Mouse (Mus musculus): ENCODE results near the gene Wdr89. TPM values are rescaled to one million over a fixed set of nuclear protein-coding genes. Genes with fewer than 3 reads are reported as not detected.

The Wdr89 gene
- polyA plus RNA-seq, 2 experiments from 2014 or later, result 17.3 to 24.7 TPM

DNA sequence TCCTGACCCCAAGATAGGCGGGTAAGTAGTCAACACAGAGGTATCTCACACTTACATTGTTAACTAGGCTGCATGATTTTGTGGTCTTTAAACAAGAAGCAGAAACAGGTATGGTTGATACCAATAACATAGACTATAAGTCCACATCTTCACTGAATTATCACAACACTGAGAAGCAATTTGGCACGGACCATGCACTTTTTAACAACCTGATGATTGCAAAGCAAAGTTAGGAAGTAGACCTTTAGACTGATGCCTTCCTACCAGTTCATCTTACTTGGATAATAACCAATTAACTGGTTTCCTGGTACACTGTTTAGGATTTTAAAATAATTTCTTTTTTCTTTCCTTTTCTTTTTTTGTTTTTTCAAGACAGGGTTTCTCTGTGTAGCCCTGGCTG lies 1.1 kb downstream of the Wdr89 start:
- no peak for ATAC-seq

DNA sequence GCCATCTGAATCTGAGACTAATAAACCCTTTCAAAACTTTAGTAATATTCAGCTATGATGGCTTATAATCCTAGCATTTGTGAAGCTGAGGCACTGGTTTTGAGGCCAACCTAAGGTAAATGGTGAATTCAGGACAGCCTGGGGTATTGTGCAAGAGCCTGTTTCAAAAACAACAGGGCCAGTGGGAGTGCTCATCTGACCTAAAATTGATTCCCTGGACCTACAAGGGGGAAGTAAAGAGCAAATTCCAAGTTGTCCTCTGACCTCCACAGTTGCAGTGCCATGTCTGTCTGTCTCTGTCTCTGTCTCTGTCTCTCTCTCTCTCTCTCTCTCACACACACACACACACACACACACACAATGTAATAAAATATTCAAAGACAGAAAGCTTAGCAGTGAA lies 2.4 kb downstream of the Wdr89 start:
- ATAC-seq, result no peak

DNA sequence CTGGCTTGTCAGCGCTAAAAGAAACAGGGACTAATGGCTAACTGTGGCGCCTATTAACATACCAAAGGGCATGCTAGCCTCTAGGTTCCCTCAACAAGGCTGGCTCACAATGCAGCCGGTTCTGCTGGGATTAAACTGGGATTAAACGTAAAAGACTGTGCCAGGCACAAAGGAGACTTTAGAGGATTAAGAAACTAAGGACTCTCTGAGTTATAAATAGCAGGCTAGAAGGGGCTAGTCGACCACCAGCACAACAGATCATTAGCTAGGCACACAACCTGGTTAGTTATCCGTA lies 4.9 kb downstream of the Wdr89 start:
- ATAC-seq, result no peak

DNA sequence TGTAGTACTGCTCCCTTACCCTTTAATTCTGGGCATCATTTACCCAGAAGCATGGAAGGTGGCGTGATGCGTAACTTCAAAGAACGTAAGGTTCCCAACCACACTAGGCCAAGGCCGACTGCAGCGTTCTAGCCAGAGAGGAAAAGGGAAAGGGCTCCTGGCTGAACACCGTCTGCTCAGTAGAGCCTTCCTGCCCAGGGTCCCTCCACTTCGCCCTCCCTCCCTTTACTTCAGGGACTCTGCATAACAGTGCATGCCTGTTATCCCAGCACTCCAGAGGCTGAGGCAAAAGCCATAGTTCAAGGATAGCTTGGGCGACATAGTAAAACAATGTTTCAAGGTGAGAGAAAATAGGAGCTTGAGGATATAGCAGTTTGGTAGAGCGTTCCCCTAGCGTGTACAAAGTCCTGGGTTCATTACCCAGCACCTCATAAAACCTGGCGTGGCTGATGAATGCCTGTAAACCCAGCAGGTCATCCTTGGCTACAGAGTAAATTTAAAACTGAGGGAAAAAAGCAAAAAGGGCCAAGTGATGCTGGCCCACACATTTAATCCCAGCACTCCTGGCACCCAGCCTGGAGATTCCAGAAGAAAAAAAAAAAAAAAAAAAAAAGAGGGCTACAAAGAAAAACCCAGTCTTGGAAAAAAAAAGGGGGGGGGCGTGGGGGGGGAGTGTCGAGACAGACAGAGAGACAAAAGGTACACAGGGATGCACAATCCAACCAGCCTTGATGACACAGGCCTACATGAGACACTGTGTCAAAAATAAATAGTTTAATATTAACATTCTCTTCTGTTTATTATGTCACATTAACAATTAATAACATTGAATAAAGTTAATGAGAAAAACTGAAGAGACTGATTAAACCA lies 5.5 kb downstream of the Wdr89 start:
- ATAC-seq, result no peak

DNA sequence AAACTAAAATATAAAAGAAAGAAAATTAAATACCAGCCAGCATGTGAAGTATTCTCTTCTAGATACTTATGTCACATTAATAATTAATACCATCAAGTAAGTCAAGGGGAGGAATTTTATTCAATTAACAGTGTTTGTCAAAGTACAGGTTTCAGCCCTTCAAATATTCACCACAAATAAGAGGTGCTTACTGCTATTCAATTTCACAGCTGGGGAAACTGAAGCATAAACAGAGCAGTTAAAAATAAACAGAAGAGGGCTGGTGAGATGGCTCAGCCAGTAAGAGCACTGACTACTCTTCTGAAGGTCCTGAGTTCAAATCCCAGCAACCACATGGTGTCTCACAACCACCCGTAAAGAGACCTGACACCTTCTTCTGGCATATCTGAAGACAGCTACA lies 7.0 kb downstream of the Wdr89 start:
- no peak for ATAC-seq

DNA sequence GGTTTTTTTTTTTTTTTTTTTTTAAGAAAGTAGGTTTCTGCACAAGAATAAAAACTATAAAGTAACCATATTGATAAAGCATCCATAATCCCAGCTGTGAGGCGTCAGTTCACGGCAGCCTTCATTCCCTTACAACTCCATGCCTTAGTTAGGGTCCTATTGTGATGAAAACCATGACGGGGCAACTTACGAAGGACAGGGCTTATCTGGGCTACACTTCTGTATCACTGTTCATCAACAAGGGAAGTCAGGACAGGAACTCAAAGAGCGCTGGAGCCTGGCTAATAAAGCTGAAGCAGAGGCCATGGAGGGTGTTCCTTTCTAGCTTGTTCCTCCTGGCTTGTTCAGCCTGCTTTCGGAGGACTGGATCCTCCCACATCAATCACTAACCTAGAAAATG lies 10.9 kb downstream of the Wdr89 start:
- ATAC-seq, result no peak

DNA sequence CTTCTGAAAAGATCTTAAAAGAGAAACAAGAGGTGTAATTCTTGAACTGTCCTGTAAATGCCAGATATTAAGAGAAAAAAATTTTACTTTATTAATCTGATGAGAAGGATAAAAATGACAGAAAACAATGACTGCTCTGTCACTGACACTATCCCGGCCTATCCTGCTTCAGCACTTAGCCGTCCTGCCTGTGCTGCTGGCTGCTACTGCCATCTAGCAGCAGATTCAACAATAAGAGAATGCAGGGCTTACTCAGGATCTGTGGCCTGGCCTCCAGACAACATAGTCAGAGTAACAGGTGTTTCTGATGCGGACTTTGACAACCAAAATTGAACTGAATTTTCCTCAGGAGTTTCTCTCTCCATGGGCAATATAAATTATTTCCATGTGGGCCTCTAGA lies 12.8 kb downstream of the Wdr89 start:
- no peak for ATAC-seq

DNA sequence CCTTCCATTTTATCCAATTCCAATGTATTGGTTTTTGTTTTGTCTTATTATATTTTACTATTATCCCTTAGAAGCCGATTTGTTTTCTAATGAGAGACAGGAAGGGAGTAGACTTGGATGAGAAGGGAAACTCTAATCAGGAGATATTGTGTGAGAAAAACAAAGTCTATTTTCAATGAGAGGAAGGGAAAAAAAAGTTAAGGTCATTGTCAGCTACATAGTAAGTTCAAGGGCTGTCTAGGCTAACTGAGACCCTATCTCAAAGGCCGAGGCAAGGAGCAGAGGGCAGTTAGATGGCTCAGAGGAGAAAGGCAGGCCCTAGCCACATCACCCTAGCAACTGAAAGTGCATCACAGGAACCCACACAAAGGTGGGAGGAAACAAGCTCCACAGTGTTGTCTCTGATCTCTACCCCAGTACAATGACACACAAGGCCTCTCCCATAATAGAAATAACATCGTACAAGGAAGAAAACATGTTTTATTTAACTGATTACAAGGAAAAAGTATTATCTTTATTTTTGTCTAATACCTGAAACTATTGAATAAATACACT lies 15.0 kb downstream of the Wdr89 start:
- ATAC-seq, result no peak

DNA sequence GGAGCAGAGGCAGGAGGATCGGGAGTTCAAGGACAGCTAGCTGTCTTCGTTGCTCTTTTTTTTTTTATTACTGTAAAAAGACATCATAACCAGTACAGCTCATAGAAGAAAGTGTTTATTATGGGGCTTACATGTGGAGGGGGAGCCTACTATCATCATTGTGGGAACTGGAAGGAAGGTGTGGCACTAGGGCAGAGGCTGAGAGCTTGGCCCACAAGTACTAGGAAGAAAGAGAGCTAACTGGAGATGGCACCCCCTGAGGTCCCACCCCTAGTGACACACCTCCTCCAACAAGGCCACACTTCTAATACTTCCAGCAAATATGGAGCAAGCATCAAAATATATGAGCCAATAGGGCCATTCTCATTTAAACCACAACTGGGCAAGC lies 19.6 kb downstream of the Wdr89 start:
- no peak for ATAC-seq

DNA sequence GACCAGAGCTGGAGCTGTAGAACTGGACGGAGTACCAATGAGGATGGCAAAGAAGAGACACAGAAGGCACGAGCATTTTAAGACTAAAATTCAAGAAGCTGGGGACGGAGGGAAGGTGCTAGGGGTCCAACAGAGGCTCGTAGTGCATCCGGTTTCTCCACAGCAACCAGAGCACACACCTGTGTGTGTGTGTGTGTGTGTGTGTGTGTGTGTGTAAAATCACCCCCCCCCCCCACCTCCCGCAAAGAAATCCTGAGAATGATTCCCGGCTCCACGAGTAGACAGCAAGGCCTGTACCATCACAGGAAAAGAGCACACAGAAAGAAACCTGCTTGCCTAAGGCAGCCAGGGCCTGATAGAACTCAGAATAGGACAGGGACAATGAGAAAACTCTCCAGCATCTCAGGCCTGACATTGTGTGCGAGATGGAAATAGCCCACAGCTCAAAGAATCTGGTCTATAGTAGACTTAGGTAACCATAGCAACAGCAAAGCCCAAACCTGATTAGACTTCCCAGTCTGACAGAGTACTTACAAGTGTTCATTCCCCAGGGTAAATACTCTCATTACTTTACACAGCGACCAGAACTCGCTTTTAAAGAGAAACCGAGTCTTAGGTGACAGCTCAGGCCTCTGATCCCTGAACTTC lies 20.2 kb downstream of the Wdr89 start:
- no peak for ATAC-seq

DNA sequence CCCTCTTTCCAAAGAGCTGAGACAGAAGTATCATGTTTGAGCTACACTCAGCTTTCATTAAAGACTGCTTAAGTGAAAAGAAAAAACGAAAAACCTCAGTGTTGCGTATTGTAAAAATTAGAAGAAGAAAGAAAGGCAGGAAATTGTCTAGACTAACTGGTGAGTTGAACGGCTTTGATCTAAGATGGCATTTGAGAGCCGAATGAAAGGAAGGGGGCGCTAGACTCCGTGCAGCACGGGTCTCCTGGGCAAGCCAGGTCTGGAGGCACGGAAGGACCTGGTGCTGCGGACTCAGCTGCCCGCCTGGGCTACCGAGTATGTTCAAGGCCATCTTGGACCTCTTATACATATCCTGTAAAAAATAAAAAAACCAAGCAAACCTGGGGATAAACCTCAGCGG lies 21.1 kb downstream of the Wdr89 start:
- no peak for ATAC-seq

DNA sequence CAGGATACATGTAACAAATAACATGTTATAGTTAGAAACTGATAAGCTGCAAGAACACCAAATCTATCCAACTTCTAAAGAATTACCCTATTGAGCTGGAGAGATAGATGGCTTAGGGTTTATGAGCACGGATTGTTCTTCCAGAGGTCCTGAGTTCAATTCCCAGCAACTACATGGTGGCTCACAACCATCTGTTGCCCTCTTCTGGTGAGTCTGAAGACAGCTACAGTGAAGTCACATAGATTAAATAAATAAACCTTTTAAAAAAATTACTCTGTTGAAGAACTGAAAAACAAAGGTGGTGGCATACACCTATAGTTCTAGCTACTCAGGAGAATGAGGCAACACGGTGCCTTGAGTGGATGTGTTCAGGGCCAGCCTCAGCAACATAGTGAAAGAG lies 21.7 kb downstream of the Wdr89 start:
- no peak for ATAC-seq

DNA sequence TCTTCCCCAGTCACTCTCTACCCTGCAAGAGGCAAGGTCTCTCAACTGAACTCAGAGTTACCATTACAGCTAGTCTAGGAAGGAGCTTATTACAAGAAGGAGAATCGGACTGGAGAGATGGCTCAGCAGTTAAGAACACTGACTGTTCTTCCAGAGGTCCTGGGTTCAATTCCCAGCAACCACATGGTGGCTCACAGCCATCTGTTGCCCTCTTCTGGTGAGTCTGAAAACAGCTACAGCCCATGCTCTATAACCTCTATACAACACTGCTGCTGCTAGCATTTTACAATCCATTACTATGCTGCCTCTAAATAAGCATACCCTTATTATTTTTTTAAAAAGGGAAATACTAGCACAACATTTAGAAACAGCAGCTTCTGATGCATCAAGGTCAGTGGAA lies 23.6 kb downstream of the Wdr89 start:
- ATAC-seq, result no peak

DNA sequence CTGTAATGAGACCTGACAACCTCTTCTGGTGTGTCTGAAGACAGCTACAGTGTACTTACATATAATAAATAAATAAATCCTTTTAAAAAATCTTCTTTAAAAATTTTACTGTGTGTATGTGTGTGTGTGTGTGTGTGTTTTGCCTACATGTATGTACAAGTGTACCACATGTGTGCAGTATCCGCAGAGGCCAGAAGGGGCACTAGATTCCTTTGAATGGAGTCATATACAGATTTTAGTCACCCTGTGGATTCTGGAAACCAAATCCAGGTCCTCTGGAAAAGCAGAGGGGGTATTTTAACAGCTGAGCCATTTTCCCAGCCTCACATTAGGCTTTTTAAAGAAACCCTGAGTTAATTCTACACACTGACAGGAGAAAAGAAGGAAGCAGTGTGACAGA lies 27.6 kb downstream of the Wdr89 start:
- no peak for ATAC-seq

DNA sequence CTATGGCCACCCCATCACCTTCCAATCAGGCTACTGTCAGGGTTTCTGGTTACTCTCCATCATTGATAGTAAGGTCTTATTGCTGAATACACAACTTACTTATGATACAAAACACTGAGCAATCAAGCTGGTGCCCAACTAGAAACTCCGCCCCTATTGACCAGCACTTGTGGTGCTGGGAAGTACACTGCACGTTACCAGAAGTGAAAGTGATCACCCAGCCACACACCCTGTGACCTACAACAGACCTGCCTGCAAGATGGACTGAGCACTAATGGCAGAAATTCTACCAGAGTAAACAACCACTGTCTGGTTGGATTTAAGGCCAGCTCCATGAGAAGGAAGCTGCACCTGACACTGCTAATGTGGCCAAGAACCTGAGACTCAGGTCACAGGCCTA lies 31.0 kb downstream of the Wdr89 start:
- no peak for ATAC-seq

DNA sequence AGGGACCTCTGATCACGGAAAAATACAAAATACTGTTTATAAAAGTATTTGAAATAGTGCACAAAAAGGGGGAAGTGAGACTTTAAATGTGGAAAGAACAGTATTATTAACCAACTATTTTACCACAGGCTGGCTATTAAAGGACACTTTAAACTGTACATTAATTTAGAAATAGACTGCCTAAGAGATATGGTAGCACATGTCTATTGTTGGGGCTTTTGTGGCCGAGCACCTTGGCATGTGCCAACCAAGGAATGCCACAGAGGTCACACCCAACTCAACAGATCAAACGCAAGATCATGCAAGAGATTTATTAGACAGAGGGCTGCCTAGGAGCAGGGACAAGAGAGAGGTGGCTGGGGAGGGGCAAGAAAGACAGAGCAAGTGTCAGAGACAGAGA lies 32.2 kb downstream of the Wdr89 start:
- ATAC-seq, result no peak

DNA sequence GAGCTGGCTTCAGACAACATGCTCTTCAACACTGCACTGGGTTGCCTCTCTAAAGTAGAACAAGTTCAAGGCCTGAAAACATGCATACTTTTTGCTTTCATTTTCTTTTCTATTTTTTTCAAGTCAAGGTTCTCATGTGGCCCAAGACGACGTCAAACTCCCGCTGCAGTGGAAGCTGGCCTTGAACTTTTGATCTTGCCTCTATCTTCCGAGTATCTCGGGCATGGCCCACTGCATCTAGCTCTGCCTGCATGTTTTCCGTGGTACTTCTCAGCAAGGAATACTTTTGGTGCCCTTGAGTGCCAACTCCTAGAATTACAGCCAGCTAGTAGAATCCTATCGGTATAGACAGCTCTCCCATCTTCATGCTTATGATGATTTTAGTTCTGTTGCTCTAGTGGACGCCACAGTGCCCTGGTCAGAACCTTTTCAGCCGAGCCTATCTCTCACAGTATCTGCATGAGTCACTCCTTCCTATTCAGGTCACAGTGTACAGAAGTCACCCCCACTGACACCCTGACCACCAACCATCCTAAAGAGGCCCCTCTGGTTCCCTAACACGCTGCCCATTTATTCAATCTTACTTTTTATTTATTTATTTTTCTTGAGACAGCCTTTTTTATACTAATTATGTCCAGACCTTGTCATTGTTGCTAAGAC lies 33.4 kb downstream of the Wdr89 start:
- ATAC-seq, result no peak

DNA sequence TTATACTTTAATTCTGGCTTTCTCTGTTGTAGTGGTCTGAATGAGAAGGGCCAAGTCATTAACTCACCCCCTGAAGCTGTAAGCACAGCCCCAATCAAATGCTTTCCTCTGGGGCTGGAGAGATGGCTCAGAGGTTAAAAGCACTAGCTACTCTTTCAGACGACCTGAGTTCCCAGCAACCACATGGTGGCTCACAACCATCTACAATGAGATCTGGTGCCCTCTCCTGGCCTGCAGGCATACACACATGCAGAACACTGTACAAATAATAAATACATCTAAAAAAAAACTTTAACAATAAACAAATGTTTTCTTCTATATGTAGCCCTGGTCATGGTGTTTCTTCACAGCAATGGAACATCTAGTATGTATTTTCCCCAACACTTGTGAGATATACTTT lies 39.7 kb downstream of the Wdr89 start:
- no peak for ATAC-seq

DNA sequence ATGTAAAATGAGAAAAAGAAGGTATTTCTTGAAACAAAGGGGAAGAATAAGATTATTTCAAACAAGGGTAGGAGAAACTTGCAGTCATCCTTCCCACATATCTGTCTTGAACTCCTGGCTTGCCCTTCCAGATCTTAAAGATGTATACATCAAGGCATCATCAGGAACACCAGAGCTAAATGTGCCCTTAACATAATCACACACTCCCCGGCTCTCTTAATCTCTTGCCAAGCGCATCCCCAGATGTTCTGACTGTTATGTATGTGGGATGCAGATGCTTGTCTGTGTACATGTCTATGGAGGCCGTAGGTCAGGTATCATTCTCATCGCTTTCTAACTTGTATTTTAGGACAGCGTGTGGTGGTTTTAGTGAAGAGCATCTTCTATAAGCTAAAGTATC lies 46.0 kb downstream of the Wdr89 start:
- no peak for ATAC-seq

DNA sequence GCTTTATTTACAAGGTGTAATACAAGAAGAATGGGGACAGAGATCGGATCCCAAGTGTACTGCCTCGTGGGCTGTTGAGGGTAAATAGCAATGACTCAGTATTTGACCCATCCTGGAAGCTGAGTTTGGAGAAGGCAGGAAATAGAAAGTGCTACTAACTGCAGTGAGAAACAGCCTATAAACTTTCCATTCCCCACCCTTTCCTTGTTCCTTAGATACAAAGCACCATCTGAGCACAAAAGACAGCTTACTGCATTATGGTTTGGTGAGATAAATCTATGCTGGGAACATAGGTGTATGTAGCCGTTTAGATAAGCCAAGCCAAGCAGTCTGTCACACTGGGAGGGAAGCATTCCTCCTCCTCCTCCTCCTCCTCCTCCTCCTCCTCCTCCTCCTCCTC lies 46.5 kb downstream of the Wdr89 start:
- no peak for ATAC-seq

DNA sequence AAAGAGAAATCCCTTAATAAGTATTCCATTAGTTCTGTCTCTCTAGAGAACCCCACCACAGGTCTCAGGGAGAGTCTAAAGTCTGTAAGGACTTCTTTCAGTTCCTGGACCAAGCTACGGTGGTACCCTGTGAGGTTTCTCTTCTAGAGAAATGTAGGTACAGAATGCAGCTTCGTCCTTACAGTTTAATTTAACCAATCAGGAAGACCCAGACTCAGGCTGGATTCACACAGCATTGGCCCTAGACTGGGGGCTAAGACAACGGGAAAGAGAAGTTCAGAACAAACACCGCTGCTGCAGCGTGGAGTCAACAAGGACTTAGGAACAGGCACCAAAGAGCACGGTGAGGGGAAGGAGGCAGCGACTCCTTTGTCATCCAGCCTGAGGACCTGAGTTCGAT lies 52.5 kb downstream of the Wdr89 start:
- ATAC-seq, result no peak

DNA sequence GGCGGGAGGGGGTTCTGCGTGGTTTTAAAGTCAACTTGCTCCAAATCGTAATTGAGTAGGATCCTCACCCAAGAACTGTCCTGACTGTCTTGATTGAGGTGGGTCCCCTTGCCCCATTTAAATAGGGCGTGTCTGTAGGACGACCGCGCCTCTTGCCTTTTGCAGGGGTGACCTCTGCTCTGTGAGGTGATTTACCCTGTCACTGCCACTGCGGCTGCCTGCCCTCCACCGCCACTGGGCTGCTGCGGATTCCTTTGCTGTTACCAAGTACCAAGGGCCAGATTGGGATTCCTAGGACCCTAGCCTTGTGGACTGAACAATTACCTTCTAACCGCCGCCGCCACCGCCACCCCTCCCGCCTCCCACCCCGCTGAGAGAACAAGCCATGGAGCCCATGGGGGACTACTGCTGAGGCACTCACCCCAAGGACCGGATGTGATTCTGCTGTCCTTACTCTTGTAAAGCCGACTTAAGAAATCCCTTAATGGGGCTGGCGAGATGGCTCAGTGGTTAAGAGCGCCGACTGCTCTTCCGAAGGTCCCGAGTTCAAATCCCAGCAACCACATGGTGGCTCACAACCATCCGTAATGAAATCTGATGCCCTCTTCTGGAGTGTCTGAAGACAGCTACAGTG lies 53.1 kb downstream of the Wdr89 start:
- ATAC-seq, result no peak

DNA sequence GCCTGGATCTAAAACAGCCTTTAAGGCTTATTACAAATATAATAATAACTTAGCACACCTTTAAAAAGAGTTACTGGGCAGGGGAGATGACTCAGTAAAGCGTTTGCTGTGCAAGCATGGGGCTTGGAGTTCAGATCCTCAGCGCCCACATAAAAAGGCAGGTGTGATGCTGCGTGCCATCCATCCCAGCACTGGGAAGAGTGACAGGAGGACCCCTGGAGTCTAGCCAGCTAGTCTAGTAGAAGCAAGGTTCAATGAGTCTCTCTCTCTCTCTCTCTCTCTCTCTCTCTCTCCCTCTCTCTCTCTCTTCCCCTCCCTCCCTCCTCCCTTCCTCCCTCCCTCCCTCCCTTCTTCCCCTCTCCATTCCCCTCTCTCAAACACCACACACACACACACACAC lies 53.8 kb downstream of the Wdr89 start:
- no peak for ATAC-seq

All from activated CD4-positive, CD25-positive, alpha-beta regulatory T cell, adult 4 months (primary cell).